Mouse (Mus musculus) kidney, adult 2 months (tissue): ENCODE measurements around the gene Sorcs1.

Experiments used
- CTCF ChIP-seq: fragments of 200-500 bp; conservative IDR thresholded peaks from 2 replicates; pipeline ENCODE4 v1.5.1; 2011; ENCODE audit warnings: low read depth, mild to moderate bottlenecking, control low read depth, low read length, moderate library complexity, mixed read lengths; ENCODE audit not compliant: insufficient read depth, insufficient read length
- POLR2A ChIP-seq: fragments of 200-500 bp; IDR thresholded peaks from one replicate; pipeline ENCODE4 v1.6.1; 2011; ENCODE audit warnings: low read depth, low read length, control low read depth

DNA sequence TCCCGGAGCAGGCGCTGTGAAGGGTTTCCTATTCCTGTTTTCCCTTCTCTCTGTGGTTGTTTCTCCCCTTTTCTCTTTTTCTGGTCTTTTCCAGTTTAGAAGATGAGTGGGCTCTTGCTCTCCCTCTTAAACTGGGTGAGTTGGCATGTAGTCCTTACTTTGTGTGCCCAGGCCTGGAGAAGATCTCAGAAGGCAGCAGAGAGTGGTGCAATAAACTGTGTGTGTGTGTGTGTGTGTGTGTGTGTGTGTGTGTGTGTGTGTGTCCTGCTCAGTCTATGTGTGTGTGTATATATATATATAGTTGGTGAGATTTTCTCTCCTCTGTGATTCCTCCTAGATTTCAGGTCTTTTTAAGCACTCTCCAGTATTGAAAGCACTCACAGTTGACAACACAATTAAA lies 500 bp upstream of the Sorcs1 start:
- TF ChIP-seq POLR2A: no peak
- no peak for TF ChIP-seq CTCF
